Mouse (Mus musculus) liver, embryonic 14.5 days (tissue): ENCODE data around the gene Tgm7.

Source experiments
- CTCF ChIP-seq: IDR thresholded peaks from 2 replicates; pipeline ENCODE4 v1.5.1; 2016; ENCODE audit warnings: antibody characterized with exemption, low read depth, control low read depth
- EP300 ChIP-seq: IDR thresholded peaks from 2 replicates; pipeline ENCODE4 v1.6.1; 2016; ENCODE audit warnings: antibody characterized with exemption, low read depth

- TF ChIP-seq CTCF, result no peak
- TF ChIP-seq EP300, result no peak
Observed at GRCm38 (mm10) chr2:121085480-121086185, 24.0 kb downstream of the Tgm7 start, which contains the start of gene Tgm5.
